Mouse (Mus musculus): ENCODE data around the gene Dusp14. TPM values are rescaled to one million over a fixed set of nuclear protein-coding genes. Genes with fewer than 3 reads are reported as not detected.

Gene Dusp14
- 17.6 and 21.1 TPM in 2 replicates for polyA plus RNA-seq (2014; fragmentation: Nextera tagmentation; extraction: Ambion mirVana)

- Histone ChIP-seq H3K36me3 (ENCODE audit: control insufficient read depth, insufficient read depth, low read length) (no peaks in the 10 kb centered on the region), H3K4me1 (ENCODE audit: control insufficient read depth, insufficient read depth, low read length) (peaks cover 27% of the 10 kb centered on the region), H3K27ac (replicated peaks; ENCODE audit: low read depth, low read length) (peak within 1 kb of the TSS; percentile 67), H3K4me3 (ENCODE audit: low read depth, low read length) (peak within 1 kb of the TSS; percentile 68), H3K27me3 (replicated peaks; ENCODE audit: control insufficient read depth, insufficient read depth, low read length) (peaks cover 13% of the 10 kb centered on the region), H3K9me3 (ENCODE audit: control insufficient read depth, low read length) (no peaks in the 10 kb centered on the region), H3K9ac (ENCODE audit: low read depth, low read length) (peak within 1 kb of the TSS; percentile 72), H3K4me2 (ENCODE audit: low read depth, low read length) (peak within 1 kb of the TSS; percentile 86)
- no peak for ATAC-seq (ENCODE audit: low read depth)
- no peak for DNase-seq (ENCODE audit: low spot score)
- 24% methylated on average over 11 of the region's 11 CpGs for WGBS
These were observed at the start of gene Dusp14 for GRCm38 (mm10) chr11:84069034-84069370. Dusp14 (minus strand) TSS chr11:84069261.

GRCm38 (mm10) chr11:84117431-84117830 is 48.4 kb upstream of the Dusp14 start:
- Histone ChIP-seq H3K27ac (replicated peaks; ENCODE audit: low read depth, low read length) (no peak overlapping the region), H3K4me3 (ENCODE audit: low read depth, low read length) (no peak overlapping the region), H3K4me2 (ENCODE audit: low read depth, low read length) (no peak overlapping the region), H3K9ac (ENCODE audit: low read depth, low read length) (no peak overlapping the region), H3K9me3 (ENCODE audit: control insufficient read depth, low read length) (no peaks in the 10 kb centered on the region), H3K27me3 (replicated peaks; ENCODE audit: control insufficient read depth, insufficient read depth, low read length) (no peaks in the 10 kb centered on the region), H3K36me3 (ENCODE audit: control insufficient read depth, insufficient read depth, low read length) (peaks cover 78% of the 10 kb centered on the region), H3K4me1 (ENCODE audit: control insufficient read depth, insufficient read depth, low read length) (no peaks in the 10 kb centered on the region)
- DNase-seq (ENCODE audit: low spot score), result no peak
- ATAC-seq (ENCODE audit: low read depth), result no peak
- 80% methylated on average over 4 of the region's 4 CpGs for WGBS

- H3K9me3 ChIP-seq (ENCODE audit: control insufficient read depth, low read length), result no peaks in the 10 kb centered on the region
- no peaks in the 10 kb centered on the region for H3K4me1 ChIP-seq (ENCODE audit: control insufficient read depth, insufficient read depth, low read length)
- ATAC-seq (ENCODE audit: low read depth) (no peak), DNase-seq (ENCODE audit: low spot score) (no peak)
- H3K27ac ChIP-seq (replicated peaks; ENCODE audit: low read depth, low read length), result no peak overlapping the region
- H3K4me2 ChIP-seq (ENCODE audit: low read depth, low read length), result no peak overlapping the region
- WGBS, result 68% methylated on average over 2 of the region's 2 CpGs
- H3K9ac ChIP-seq (ENCODE audit: low read depth, low read length), result no peak overlapping the region
- peaks cover 81% of the 10 kb centered on the region for H3K36me3 ChIP-seq (ENCODE audit: control insufficient read depth, insufficient read depth, low read length)
- no peaks in the 10 kb centered on the region for H3K27me3 ChIP-seq (replicated peaks; ENCODE audit: control insufficient read depth, insufficient read depth, low read length)
- no peak overlapping the region for H3K4me3 ChIP-seq (ENCODE audit: low read depth, low read length)
These were observed 47.2 kb upstream of the Dusp14 start for GRCm38 (mm10) chr11:84116221-84116620.

- H3K27me3 ChIP-seq (replicated peaks; ENCODE audit: control insufficient read depth, insufficient read depth, low read length), result no peaks in the 10 kb centered on the region
- ATAC-seq (ENCODE audit: low read depth), result no peak
- peaks cover 80% of the 10 kb centered on the region for H3K36me3 ChIP-seq (ENCODE audit: control insufficient read depth, insufficient read depth, low read length)
These were observed 46.6 kb upstream of the Dusp14 start for GRCm38 (mm10) chr11:84115646-84116045.

GRCm38 (mm10) chr11:84113623-84114022 is 44.6 kb upstream of the Dusp14 start:
- peaks cover 80% of the 10 kb centered on the region for H3K36me3 ChIP-seq (ENCODE audit: control insufficient read depth, insufficient read depth, low read length)
- H3K4me3 ChIP-seq (ENCODE audit: low read depth, low read length), result no peak overlapping the region
- WGBS, result 86% methylated on average over 5 of the region's 5 CpGs
- H3K9ac ChIP-seq (ENCODE audit: low read depth, low read length), result no peak overlapping the region
- no peaks in the 10 kb centered on the region for H3K9me3 ChIP-seq (ENCODE audit: control insufficient read depth, low read length)
- H3K4me2 ChIP-seq (ENCODE audit: low read depth, low read length), result no peak overlapping the region
- no peaks in the 10 kb centered on the region for H3K4me1 ChIP-seq (ENCODE audit: control insufficient read depth, insufficient read depth, low read length)
- H3K27ac ChIP-seq (replicated peaks; ENCODE audit: low read depth, low read length), result no peak overlapping the region
- H3K27me3 ChIP-seq (replicated peaks; ENCODE audit: control insufficient read depth, insufficient read depth, low read length), result no peaks in the 10 kb centered on the region
- DNase-seq (ENCODE audit: low spot score) (no peak), ATAC-seq (ENCODE audit: low read depth) (no peak)

More at GRCm38 (mm10) chr11:84115646-84116045, 46.6 kb upstream of the Dusp14 start:
- no peak for DNase-seq (ENCODE audit: low spot score)
- Histone ChIP-seq H3K9me3 (ENCODE audit: control insufficient read depth, low read length) (no peaks in the 10 kb centered on the region), H3K27ac (replicated peaks; ENCODE audit: low read depth, low read length) (no peak overlapping the region), H3K4me1 (ENCODE audit: control insufficient read depth, insufficient read depth, low read length) (no peaks in the 10 kb centered on the region), H3K4me2 (ENCODE audit: low read depth, low read length) (no peak overlapping the region), H3K4me3 (ENCODE audit: low read depth, low read length) (no peak overlapping the region), H3K9ac (ENCODE audit: low read depth, low read length) (no peak overlapping the region)
- WGBS, result 92% methylated on average over 9 of the region's 9 CpGs

- H3K4me2 ChIP-seq (ENCODE audit: low read depth, low read length), result no peak overlapping the region
- peaks cover 97% of the 10 kb centered on the region for H3K36me3 ChIP-seq (ENCODE audit: control insufficient read depth, insufficient read depth, low read length)
- no peak overlapping the region for H3K9ac ChIP-seq (ENCODE audit: low read depth, low read length)
- H3K9me3 ChIP-seq (ENCODE audit: control insufficient read depth, low read length), result no peaks in the 10 kb centered on the region
- WGBS, result 67% methylated on average over 2 of the region's 2 CpGs
- H3K27me3 ChIP-seq (replicated peaks; ENCODE audit: control insufficient read depth, insufficient read depth, low read length), result no peaks in the 10 kb centered on the region
- no peak overlapping the region for H3K27ac ChIP-seq (replicated peaks; ENCODE audit: low read depth, low read length)
- no peak for ATAC-seq (ENCODE audit: low read depth)
- no peak for DNase-seq (ENCODE audit: low spot score)
- H3K4me3 ChIP-seq (ENCODE audit: low read depth, low read length), result no peak overlapping the region
- H3K4me1 ChIP-seq (ENCODE audit: control insufficient read depth, insufficient read depth, low read length), result no peaks in the 10 kb centered on the region
These were observed 38.1 kb upstream of the Dusp14 start for GRCm38 (mm10) chr11:84107137-84107536.

GRCm38 (mm10) chr11:84104036-84104435 is 35.0 kb upstream of the Dusp14 start:
- 91% methylated on average over 6 of the region's 6 CpGs for WGBS
- H3K36me3 ChIP-seq (ENCODE audit: control insufficient read depth, insufficient read depth, low read length), result peaks cover 93% of the 10 kb centered on the region

GRCm38 (mm10) chr11:84101182-84101581 is 32.1 kb upstream of the Dusp14 start:
- no peaks in the 10 kb centered on the region for H3K9me3 ChIP-seq (ENCODE audit: control insufficient read depth, low read length)
- H3K36me3 ChIP-seq (ENCODE audit: control insufficient read depth, insufficient read depth, low read length), result peaks cover 82% of the 10 kb centered on the region
- no peaks in the 10 kb centered on the region for H3K4me1 ChIP-seq (ENCODE audit: control insufficient read depth, insufficient read depth, low read length)
- DNase-seq (ENCODE audit: low spot score), result peak; percentile 79
- peak; percentile 79 for ATAC-seq (ENCODE audit: low read depth)
- no peak overlapping the region for H3K4me3 ChIP-seq (ENCODE audit: low read depth, low read length)
- H3K27ac ChIP-seq (replicated peaks; ENCODE audit: low read depth, low read length), result no peak overlapping the region
- no peaks in the 10 kb centered on the region for H3K27me3 ChIP-seq (replicated peaks; ENCODE audit: control insufficient read depth, insufficient read depth, low read length)
- no peak overlapping the region for H3K4me2 ChIP-seq (ENCODE audit: low read depth, low read length)
- H3K9ac ChIP-seq (ENCODE audit: low read depth, low read length), result no peak overlapping the region

More at GRCm38 (mm10) chr11:84104036-84104435, 35.0 kb upstream of the Dusp14 start:
- Histone ChIP-seq H3K27me3 (replicated peaks; ENCODE audit: control insufficient read depth, insufficient read depth, low read length) (no peaks in the 10 kb centered on the region), H3K4me1 (ENCODE audit: control insufficient read depth, insufficient read depth, low read length) (no peaks in the 10 kb centered on the region), H3K4me2 (ENCODE audit: low read depth, low read length) (no peak overlapping the region), H3K9me3 (ENCODE audit: control insufficient read depth, low read length) (no peaks in the 10 kb centered on the region), H3K9ac (ENCODE audit: low read depth, low read length) (no peak overlapping the region), H3K4me3 (ENCODE audit: low read depth, low read length) (no peak overlapping the region), H3K27ac (replicated peaks; ENCODE audit: low read depth, low read length) (no peak overlapping the region)
- DNase-seq (ENCODE audit: low spot score), result no peak
- no peak for ATAC-seq (ENCODE audit: low read depth)

GRCm38 (mm10) chr11:84097251-84097998 is 28.4 kb upstream of the Dusp14 start:
- no peaks in the 10 kb centered on the region for H3K27me3 ChIP-seq (replicated peaks; ENCODE audit: control insufficient read depth, insufficient read depth, low read length)
- no peak overlapping the region for H3K4me2 ChIP-seq (ENCODE audit: low read depth, low read length)
- H3K9ac ChIP-seq (ENCODE audit: low read depth, low read length), result no peak overlapping the region
- H3K9me3 ChIP-seq (ENCODE audit: control insufficient read depth, low read length), result no peaks in the 10 kb centered on the region
- no peak overlapping the region for H3K27ac ChIP-seq (replicated peaks; ENCODE audit: low read depth, low read length)
- DNase-seq (ENCODE audit: low spot score), result peak; percentile 42
- 71% methylated on average over 5 of the region's 5 CpGs for WGBS
- H3K4me3 ChIP-seq (ENCODE audit: low read depth, low read length), result no peak overlapping the region
- no peak for ATAC-seq (ENCODE audit: low read depth)
- H3K36me3 ChIP-seq (ENCODE audit: control insufficient read depth, insufficient read depth, low read length), result peaks cover 74% of the 10 kb centered on the region
- no peaks in the 10 kb centered on the region for H3K4me1 ChIP-seq (ENCODE audit: control insufficient read depth, insufficient read depth, low read length)

Data from embryonic facial prominence, embryonic 14.5 days (tissue).